ENCODE assay signal across 9 mouse cellular contexts in genomic region chr7:79607263-79607921, GRCm38 (mm10). TPM values are rescaled to one million over a fixed set of nuclear protein-coding genes. Genes with fewer than 3 reads are reported as not detected.
A peak's percentile ranks its signal among the peaks of the same experiment; 100 is the strongest.
DNase-seq lines count a peak whose midpoint lies in the region; ATAC-seq lines count a peak whose summit lies in the region.
"Had no signal": no experiment of that assay in that cellular context is flagged by ENCODE, and none has a peak within 500 bp of the region (broad histone marks: within the 10 kb centered on the region; RNA-seq: fewer than 3 reads in every experiment).

No protein-coding gene starts in this region.

- peak; percentile 20 to 37 for DNase-seq in cerebellum, postnatal 14 days
- DNase-seq in ES-CJ7 (ENCODE audit: low read depth, low spot score) (peak; percentile 77), liver (peak; percentile 63)
- peak; percentile 79 for DNase-seq in forebrain, embryonic 14.5 days (ENCODE audit: low spot score)
- no peak for DNase-seq in frontal cortex, postnatal 10 days (ENCODE audit: low spot score in 2 of 2)

- no peak for ATAC-seq in cerebellum, adult (ENCODE audit: insufficient number of reproducible peaks, low FRiP score, low TSS enrichment)
- ATAC-seq in forebrain, embryonic 14.5 days, result peak; percentile 88
- peak; percentile 45; the same call in 1 of the 2 replicates for ATAC-seq in neural tube, embryonic 14.5 days (ENCODE audit: low read depth)
- ATAC-seq in activated CD4-positive, CD25-positive, alpha-beta regulatory T cell, adult 4 months, result no peak

- H3K9ac ChIP-seq in forebrain, embryonic 14.5 days (ENCODE audit: low read length), result peak overlapping the region; percentile 49; the same call in 1 of the 2 replicates
- H3K9ac ChIP-seq in neural tube, embryonic 14.5 days (replicated peaks; ENCODE audit: low read depth, low read length), result 0 out of 2 replicates have a peak overlapping the region, but pooled peaks have one; percentile 34

- no peaks in the 10 kb centered on the region for H3K36me3 ChIP-seq in forebrain, embryonic 14.5 days (ENCODE audit: control insufficient read depth, insufficient read depth, low read length)
- H3K36me3 ChIP-seq in neural tube, embryonic 14.5 days (ENCODE audit: control insufficient read depth, insufficient read depth, low read length), result no peaks in the 10 kb centered on the region

- H3K9me3 ChIP-seq in forebrain, embryonic 14.5 days (replicated peaks; ENCODE audit: control insufficient read depth, low read length), result no peaks in the 10 kb centered on the region
- H3K9me3 ChIP-seq in neural tube, embryonic 14.5 days (ENCODE audit: control insufficient read depth, low read length), result no peaks in the 10 kb centered on the region

- no peaks in the 10 kb centered on the region; the same call in 1 of the 2 replicates for H3K27me3 ChIP-seq in forebrain, embryonic 14.5 days (replicated peaks; ENCODE audit: control insufficient read depth, insufficient read depth, low read length)
- no peaks in the 10 kb centered on the region for H3K27me3 ChIP-seq in neural tube, embryonic 14.5 days (ENCODE audit: control insufficient read depth, insufficient read depth, low read length)

- peak overlapping the region; percentile 28 for H3K4me3 ChIP-seq in forebrain, embryonic 14.5 days (ENCODE audit: low read depth, low read length)
- peak overlapping the region; percentile 25 for H3K4me3 ChIP-seq in neural tube, embryonic 14.5 days (ENCODE audit: low read depth, low read length)

- peaks cover 3% of the 10 kb centered on the region; the same call in 1 of the 2 replicates for H3K4me1 ChIP-seq in forebrain, embryonic 14.5 days (ENCODE audit: control insufficient read depth, insufficient read depth, low read length)
- 0 out of 2 replicates have a peak, but pooled peaks cover 5% of the 10 kb centered on the region for H3K4me1 ChIP-seq in neural tube, embryonic 14.5 days (ENCODE audit: control insufficient read depth, insufficient read depth, low read length)

- peak overlapping the region; percentile 68 for H3K4me2 ChIP-seq in forebrain, embryonic 14.5 days (ENCODE audit: low read length)
- H3K4me2 ChIP-seq in neural tube, embryonic 14.5 days (ENCODE audit: low read depth, low read length), result peak overlapping the region; percentile 48

- 1% methylated on average over 25 of the region's 25 CpGs for WGBS in forebrain, embryonic 14.5 days
- 2% methylated on average over 25 of the region's 25 CpGs for WGBS in neural tube, embryonic 14.5 days

- no peak overlapping the region for H3K27ac ChIP-seq in forebrain, embryonic 14.5 days (ENCODE audit: low read depth, low read length)
- H3K27ac ChIP-seq in neural tube, embryonic 14.5 days (ENCODE audit: low read depth, low read length), result 0 out of 2 replicates have a peak overlapping the region, but pooled peaks have one; percentile 4

RNA-seq across cellular contexts. Expression of gene Rhcg, which starts 10.1 kb away (rescaled TPM):
- polyA plus RNA-seq in forebrain, embryonic 14.5 days (2014; fragmentation: Nextera tagmentation; extraction: Ambion mirVana), result 1.6 and 4.2 TPM in 2 replicates
- 3.9 and 4.0 TPM in 2 replicates for polyA plus RNA-seq in neural tube, embryonic 14.5 days (2014; fragmentation: Nextera tagmentation; extraction: Ambion mirVana)
- polyA plus RNA-seq in activated CD4-positive, CD25-positive, alpha-beta regulatory T cell, adult 4 months (2017; shearing (Covaris generic)), result not detected
- polyA plus RNA-seq: liver, adult 2 months had no signal

RNA-seq across cellular contexts. Expression of gene Ticrr, which starts 52.6 kb away (rescaled TPM):
- 3.5 and 3.6 TPM in 2 replicates for polyA plus RNA-seq in forebrain, embryonic 14.5 days (2014; fragmentation: Nextera tagmentation; extraction: Ambion mirVana)
- polyA plus RNA-seq in neural tube, embryonic 14.5 days (2014; fragmentation: Nextera tagmentation; extraction: Ambion mirVana), result 0.98 and 1.4 TPM in 2 replicates
- 1 to 10 TPM; 1.9 to 2.3 TPM for polyA plus RNA-seq in activated CD4-positive, CD25-positive, alpha-beta regulatory T cell, adult 4 months (2017; shearing (Covaris generic))

Comparison
In these comparisons a context has a peak if more than half of its experiments do, and no peak if none do; other contexts are left out.
1. DNase-seq: peak in cerebellum, postnatal 14 days (2 of 2), ES-CJ7 (single experiment), forebrain, embryonic 14.5 days (single experiment) and liver (single experiment); none in frontal cortex, postnatal 10 days (0 of 2).
2. ATAC-seq: peak in forebrain, embryonic 14.5 days (single experiment) and neural tube, embryonic 14.5 days (single experiment); none in cerebellum, adult (single experiment) and activated CD4-positive, CD25-positive, alpha-beta regulatory T cell, adult 4 months (single experiment).